Mouse (Mus musculus) heart, postnatal 0 days (tissue): ENCODE results near the gene Piga. TPM values are rescaled to one million over a fixed set of nuclear protein-coding genes. Genes with fewer than 3 reads are reported as not detected.

ENCODE experiments used
- ATAC-seq: fragments of 200-750 bp; cut with Nextera tagmentation; 2 replicates; pipeline ENCODE4 v1.8.0; 2017; ENCODE audit warnings: low read depth, moderate number of reproducible peaks, moderate library complexity; ENCODE audit not compliant: insufficient read depth
- DNase-seq: peaks from one replicate; pipeline ENCODE4 v3.0.0-alpha.2; 2016; ENCODE audit warnings: low spot score
- H3K27ac ChIP-seq: fragments of 300-500 bp; sonication (generic); 2 replicates; pipeline ENCODE4 v1.5.1; 2014; ENCODE audit warnings: low read depth, mild to moderate bottlenecking
- H3K27me3 ChIP-seq: fragments of 300-500 bp; sonication (generic); 2 replicates; pipeline ENCODE4 v1.6.1; 2014; ENCODE audit warnings: low read length, mixed read lengths; ENCODE audit not compliant: control insufficient read depth, insufficient read depth
- H3K36me3 ChIP-seq: fragments of 300-500 bp; sonication (generic); replicated peaks from 2 replicates; pipeline ENCODE4 v1.6.1; 2014; ENCODE audit warnings: low read length, mixed read lengths; ENCODE audit not compliant: control insufficient read depth, insufficient read depth
- H3K4me1 ChIP-seq: fragments of 300-500 bp; sonication (generic); 2 replicates; pipeline ENCODE4 v1.6.1; 2014; ENCODE audit warnings: antibody characterized with exemption; ENCODE audit not compliant: control insufficient read depth, insufficient read depth
- H3K4me2 ChIP-seq: fragments of 300-500 bp; sonication (generic); 2 replicates; pipeline ENCODE4 v1.6.1; 2014; ENCODE audit warnings: low read depth, mild to moderate bottlenecking, low read length, moderate library complexity
- H3K4me3 ChIP-seq: fragments of 300-500 bp; sonication (generic); 2 replicates; pipeline ENCODE4 v1.5.1; 2014; ENCODE audit warnings: low read depth, low read length
- H3K9ac ChIP-seq: fragments of 300-500 bp; sonication (generic); replicated peaks from 2 replicates; pipeline ENCODE4 v1.6.1; 2014; ENCODE audit warnings: low read depth, low read length, mixed read lengths
- H3K9me3 ChIP-seq: fragments of 300-500 bp; sonication (generic); replicated peaks from 2 replicates; pipeline ENCODE4 v1.6.1; 2016; ENCODE audit warnings: low read length; ENCODE audit not compliant: control insufficient read depth
- CTCF ChIP-seq: IDR thresholded peaks from 2 replicates; pipeline ENCODE4 v1.5.1; 2016; ENCODE audit warnings: antibody characterized with exemption, control low read depth, low read depth
- EP300 ChIP-seq: IDR thresholded peaks from 2 replicates; pipeline ENCODE4 v1.6.1; 2016; ENCODE audit warnings: antibody characterized with exemption, low read depth
- WGBS: fragments of 180-500 bp; shearing (Covaris S2); extraction: QIAGEN DNeasy Blood & Tissue Kit; methylation state at CpG from one replicate; pipeline ENCODE4 v1.1.7; 2014; 5-methylcytosine and 5-hydroxymethylcytosine counted together
- polyA plus RNA-seq: library from polyadenylated mRNA; unstranded; fragments of >200 nt; fragmentation: Nextera tagmentation; extraction: Ambion mirVana; gene quantifications from 2 replicates; pipeline ENCODE4 v1.2.1, GENCODE M21; 2015
- total RNA-seq: library from RNA; depleted of rRNA; stranded (reverse); fragments of >200 nt; gene quantifications from 2 replicates; pipeline ENCODE4 v1.2.3, GENCODE M21; 2014; ENCODE audit warnings: low replicate concordance; rRNA removed

The Piga gene
- total and polyA plus RNA-seq, 2 experiments from 2014 or later, result 2.2 to 2.7 TPM

DNA sequence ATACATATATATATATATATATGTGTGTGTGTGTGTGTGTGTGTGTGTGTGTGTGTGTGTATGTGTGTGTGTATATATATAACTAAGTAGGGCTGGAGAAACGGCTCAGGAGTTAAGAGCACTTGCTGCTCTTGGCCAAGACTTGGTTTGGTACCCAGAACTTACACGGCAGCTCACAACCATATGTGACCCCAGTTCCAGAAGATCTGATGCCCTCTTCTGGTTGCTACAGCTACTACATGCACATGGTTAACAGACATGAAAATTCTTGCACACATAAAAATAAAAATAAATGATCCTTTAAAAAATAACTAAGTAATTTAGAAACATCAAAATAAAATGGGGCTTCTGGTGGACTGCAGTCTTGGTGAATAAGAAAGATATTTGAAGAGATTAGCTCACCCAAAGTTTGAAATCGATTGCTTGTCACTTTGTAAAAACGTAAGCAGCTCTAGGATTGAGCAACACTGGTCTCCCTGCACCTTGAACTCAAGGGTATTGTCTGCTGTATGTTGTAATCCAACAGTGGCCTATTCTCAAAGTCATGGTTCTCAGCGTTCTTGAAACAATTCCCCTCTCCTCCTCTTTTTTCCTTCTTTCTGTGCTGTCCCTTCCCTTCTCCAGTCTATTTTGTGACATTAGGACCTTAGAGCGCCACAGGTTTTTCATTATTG lies 39.8 kb downstream of the Piga start:
- no peaks in the 10 kb centered on the region for H3K27me3 ChIP-seq
- H3K9me3 ChIP-seq, result no peaks in the 10 kb centered on the region
- no peak overlapping the region for H3K9ac ChIP-seq
- H3K4me2 ChIP-seq, result no peak overlapping the region
- no peak overlapping the region for H3K4me3 ChIP-seq
- no peaks in the 10 kb centered on the region for H3K36me3 ChIP-seq
- TF ChIP-seq EP300, result no peak
- no peak for TF ChIP-seq CTCF
- 68% methylated on average over 6 of the region's 6 CpGs for WGBS
- no peak overlapping the region for H3K27ac ChIP-seq
- no peaks in the 10 kb centered on the region for H3K4me1 ChIP-seq
- ATAC-seq, result no peak
- DNase-seq, result no peak

Other genes starting within 250 kb of the Piga start
- gene Bmx, start 161.6 kb upstream of the Piga start, total RNA-seq, result 1.8 and 7.7 TPM in 2 replicates
- 3.7 and 4.0 TPM in 2 replicates for gene Bmx, start 161.6 kb upstream of the Piga start, polyA plus RNA-seq
- not detected in 2 replicates for gene Pir, start 150.4 kb upstream of the Piga start, total RNA-seq
- 4.5 and 6.9 TPM in 2 replicates for gene Pir, start 150.4 kb upstream of the Piga start, polyA plus RNA-seq
- 0.08 and 2.0 TPM in 2 replicates for gene Vegfd, start 46.4 kb upstream of the Piga start, total RNA-seq
- 1.6 and 2.0 TPM in 2 replicates for gene Vegfd, start 46.4 kb upstream of the Piga start, polyA plus RNA-seq
- gene Asb11, start 17.2 kb downstream of the Piga start, total RNA-seq, result 137 and 155 TPM in 2 replicates
- 101 and 102 TPM in 2 replicates for gene Asb11, start 17.2 kb downstream of the Piga start, polyA plus RNA-seq
- 0.84 TPM in 1 of 2 replicates, not detected in the other for gene Asb9, start 86.5 kb downstream of the Piga start, total RNA-seq
- not detected in 2 replicates for gene Asb9, start 86.5 kb downstream of the Piga start, polyA plus RNA-seq